Mouse (Mus musculus) c-Kit-positive CD71-positive TER-119-positive erythroid progenitor cells, embryonic 14.5 days (primary cell): ENCODE results near the gene Aup1.

Experiments used
- DNase-seq: peaks from one replicate; pipeline ENCODE4 v3.0.0-alpha.2; 2013; ENCODE audit warnings: low spot score

Aup1 gene

DNA sequence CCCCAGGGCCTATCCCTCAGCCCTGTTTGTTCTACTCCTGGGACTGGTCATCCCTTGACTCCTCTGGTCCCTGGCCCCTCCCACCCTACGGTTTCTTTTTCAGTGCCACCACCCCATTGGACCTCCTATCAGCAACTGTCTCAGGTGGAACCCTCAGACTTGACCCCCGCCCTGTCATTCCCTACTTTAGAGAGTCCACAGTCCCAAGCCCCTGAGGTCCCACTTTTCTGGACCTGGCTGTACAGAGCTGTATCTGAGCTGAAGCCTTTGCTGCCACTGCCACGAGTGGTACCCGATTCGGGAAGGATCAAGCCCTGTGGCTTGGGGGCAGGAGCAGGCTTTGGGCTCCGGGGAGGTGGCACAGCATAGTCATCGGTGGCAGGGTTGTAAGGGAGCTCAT lies 23.2 kb upstream of the Aup1 start:
- DNase-seq = no peak

DNA sequence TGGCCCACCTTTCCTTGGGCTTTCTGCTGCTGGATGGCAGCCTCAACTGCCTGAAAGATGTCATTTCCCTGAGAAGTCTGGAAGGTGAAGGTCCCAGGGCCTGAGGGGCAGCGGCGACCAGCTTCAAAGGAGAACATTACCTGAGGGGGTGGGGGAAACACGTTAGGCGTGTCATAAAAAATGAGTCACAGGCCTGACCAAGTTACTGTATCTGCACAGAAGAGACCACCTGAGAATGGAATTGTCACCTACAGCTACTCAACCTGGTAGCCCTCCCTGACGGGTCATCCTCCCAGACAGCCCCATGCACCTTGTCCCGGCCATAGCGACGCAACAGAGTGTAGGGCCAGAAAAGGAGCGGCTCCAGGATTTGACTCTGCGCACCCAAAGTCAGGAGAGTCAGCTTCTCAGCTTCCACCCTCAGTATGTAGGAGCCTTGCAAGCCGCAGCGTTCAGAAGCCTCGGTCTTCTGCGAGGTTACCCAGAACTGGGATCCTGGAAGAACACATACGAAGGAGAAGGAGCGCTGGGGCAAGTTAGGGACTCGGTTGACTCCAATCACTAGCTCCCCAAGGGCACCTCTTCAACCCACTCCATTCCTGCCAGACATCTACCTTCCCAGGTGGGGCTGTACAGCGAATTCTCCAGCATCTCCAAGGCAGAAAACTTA lies 22.3 kb upstream of the Aup1 start:
- no peak for DNase-seq

DNA sequence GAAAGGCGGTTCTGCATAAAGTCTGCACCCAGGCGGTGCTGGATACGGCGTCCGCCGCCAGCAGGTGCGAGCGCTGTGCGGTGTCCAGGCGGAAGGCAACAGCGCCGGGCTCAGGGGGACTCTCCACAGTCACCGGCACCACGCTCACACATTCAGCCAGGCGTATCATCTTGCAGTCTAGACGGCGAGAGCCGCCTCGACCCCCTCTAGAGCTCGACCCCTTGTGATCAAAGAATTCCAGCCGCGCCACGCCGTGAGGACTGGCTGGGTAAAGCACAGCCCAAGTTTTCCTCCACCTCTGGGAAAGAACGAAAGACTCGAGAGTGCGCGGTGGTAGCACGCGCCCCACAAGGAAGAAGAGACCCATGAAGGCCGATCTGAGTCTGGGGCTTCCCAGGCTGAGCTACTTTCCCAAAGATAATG lies 21.5 kb upstream of the Aup1 start:
- no peak for DNase-seq

DNA sequence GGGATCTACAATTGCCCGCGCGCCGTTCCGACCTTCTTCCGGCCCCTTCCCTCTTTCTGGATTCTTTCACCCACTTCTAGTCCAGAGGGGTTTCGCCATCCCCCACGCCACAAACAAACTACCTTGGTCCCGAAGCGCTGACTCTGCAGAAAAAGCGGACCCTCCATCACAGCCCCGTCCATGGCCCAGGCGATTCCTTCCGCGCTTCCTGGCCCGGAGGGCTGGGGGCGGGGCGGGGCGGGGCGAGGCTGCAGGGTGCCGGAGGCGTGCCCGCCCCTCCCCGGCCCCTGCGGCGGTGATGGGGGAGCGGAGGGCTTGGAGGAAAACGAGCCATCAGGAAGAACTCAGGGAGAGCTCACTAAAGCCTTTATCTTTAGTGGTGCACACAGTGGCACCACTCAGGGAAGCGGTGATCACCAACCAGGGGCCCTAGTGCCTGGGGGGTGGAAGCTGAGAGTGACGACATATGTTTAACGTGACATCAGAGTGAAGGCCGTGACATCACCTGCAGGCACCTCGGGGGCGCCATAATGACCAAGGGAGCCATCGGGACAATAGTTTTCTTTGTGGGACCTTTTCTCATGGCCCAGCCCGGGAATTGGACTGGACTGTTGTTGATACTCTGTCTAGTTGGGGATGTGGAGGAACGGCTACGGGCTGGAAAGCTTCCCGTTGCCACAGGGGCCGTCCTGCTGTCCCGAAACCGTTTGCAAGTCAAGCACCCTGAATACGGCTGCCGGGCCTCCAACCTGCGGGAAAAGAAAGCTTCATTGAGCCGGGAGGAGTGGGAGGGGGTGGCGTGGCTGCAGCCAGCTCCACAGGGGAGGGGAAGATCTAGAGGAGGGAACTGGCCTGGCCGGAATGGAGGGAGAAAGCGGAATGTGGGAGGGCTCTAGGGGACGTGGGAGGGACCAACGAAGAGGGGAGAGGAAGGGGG lies 20.8 kb upstream of the Aup1 start, which contains the start of the genes Dok1 and Loxl3:
Gene Dok1 (minus strand): TSS at position 223 of the 937 bp plus-strand sequence.
Gene Loxl3 (plus strand): TSS at position 925 of the 937 bp plus-strand sequence.
- peak; percentile 69 for DNase-seq

DNA sequence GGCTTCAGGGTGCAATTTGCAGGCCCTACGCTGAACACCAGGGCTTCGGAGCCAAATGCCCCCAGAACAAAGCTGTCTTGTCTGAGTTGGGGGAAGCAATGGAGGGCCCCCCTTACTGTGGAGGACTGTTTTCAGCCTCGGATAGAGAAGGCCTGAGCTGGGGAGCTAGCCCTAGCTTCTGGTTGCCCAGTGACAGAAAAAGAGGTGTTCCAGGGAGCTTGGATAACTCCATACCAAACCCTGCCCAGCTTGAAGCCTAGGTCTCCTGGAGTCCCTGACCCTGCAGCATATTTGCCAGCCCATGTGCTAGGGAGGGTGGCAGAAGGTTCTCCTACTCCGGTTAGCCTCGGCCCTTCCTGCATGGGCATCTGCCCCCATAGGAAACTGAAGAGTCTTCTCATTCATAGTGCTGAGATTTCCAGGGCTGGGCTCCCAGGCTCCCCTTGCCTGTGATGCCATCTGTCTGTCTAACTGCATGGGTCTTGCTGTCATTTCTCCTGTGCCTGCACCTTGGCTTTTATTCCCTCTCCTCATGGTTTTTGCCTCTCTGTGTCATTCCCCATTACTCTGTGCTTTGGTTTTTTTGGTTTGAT lies 19.8 kb upstream of the Aup1 start:
- DNase-seq = no peak

DNA sequence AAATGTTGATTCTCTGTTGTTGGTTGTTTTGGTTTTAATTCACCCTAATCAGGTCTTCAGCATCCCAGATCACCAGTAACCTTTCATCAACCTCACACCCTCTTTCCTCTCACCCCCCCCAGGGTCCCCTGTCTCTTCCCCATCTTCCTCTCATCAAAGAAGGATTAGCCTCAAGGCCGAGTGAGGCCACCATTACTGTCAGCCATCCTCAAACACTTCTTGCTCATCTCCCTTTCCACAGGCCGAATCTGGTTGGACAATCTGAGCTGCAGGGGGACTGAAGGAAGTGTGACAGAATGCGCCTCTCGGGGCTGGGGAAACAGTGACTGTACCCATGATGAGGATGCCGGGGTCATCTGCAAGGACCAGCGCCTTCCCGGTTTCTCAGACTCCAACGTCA lies 17.1 kb upstream of the Aup1 start:
- DNase-seq = no peak

DNA sequence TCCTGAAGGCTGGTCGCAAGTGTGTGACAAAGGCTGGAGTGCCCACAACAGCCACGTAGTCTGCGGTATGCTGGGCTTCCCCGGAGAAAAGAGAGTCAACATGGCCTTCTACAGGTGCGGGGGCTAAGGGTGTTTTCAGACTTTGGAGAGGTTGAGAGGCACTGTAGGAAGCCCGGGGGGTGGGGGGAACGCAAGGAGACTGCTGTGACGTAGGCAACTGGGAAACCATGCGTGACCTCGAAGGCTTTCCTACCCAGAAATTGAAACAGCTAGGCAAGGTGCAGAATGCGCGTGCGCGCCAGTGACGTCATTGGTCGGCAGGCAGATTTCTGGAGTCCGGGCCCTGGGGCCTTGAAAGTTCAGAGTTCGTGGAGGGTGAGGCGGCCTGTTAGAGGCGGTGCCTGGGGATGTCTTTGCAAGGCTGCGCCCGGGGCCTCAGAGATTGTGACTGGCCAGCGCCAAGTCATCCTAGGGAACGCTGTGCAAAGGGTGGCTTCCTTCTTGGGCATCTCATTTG lies 15.8 kb upstream of the Aup1 start:
- DNase-seq = peak; percentile 89

DNA sequence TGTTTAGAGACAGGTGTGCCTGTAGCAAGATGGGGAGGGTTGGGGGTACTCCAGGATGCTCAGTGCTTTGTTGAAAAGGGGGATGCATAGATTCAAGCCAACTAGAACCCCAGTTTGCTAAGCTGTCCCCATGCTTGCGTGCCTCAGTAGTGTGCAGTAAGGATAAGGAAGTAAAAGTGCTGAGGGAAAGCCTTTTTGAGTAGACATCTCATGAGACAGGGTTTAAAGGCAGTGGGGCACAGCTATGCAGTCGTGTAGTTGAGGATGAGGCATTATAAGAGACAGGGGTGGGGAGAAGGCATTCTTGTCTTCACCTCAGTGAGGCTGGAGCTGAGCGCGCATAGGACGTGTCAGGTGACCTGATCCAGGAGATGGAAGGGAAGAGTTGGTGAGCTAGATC lies 13.7 kb upstream of the Aup1 start:
- DNase-seq = no peak

DNA sequence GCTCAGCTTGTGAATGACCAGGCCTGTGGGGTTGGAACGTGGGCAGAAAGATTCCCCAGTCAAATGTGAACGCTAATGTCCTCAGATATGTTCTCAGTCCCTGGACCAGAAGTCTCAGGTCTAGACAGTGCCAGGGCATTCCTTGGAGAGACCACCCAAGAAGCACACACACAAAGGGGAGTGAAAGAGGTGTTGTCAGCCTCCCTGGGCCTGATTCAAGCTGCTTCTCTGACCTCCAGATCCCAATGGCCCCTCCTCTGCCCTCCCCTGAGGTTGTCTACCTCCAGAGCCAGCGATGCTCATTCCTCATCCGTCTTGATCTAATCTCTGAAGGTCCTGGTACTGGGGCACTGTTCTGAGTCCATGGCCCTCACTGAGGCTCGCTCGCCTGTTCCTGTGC lies 10.8 kb upstream of the Aup1 start:
- no peak for DNase-seq

DNA sequence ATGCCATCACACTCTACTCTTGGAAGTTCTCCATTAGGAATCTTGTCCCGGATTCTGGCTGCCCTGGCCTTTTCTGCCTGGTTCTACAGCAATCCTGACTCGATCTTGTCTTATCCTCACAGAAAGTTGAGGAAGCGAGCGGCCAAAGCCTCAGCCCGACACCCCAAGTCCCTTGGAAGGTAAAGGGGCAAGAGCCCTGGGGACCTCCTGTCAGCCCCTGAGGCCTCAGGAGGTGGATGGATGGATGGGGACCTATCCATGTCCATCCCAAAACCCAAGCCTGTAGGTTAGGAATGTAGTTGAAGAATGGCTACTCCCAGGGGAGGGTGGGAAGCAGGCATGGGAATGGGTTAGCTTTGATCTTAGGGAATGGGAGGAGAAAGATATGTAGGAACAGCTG lies 10.3 kb upstream of the Aup1 start:
- no peak for DNase-seq

DNA sequence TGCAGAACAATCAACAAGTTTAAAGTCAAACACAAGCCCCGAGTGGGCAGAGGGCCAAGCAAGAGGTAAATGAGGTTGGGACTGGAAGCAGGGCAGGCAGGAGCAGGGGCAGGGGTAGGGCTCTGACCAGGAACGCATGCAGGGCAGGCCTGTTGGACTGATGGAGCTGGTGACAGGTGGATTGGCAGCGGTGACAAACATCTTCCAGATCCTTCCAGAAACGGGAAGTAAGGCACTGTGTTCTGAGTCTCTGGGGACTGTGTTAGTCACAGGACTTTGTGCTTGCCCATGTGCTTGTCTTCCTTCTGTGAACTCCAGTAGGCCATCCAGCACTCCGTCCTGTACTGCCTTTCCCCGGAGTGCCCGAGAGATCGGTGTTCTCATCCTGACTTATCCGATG lies 9.6 kb upstream of the Aup1 start:
- no peak for DNase-seq

DNA sequence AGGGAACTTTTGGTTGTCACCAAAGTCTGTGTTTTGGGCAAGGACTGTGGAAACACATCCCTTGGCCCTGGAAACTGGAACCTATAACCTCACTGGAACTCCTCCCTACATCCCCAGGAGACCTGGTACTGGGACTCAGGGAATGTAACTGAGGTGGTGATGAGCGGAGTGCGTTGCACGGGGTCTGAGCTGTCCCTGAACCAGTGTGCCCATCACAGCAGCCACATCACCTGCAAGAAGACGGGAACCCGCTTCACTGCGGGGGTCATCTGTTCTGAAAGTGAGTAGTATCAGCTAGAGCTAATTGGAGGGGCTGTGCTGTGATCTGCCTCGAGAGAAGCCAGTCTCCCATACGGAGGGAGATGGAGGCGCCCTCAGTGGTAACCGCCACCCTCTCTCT lies 5.0 kb upstream of the Aup1 start:
- no peak for DNase-seq

DNA sequence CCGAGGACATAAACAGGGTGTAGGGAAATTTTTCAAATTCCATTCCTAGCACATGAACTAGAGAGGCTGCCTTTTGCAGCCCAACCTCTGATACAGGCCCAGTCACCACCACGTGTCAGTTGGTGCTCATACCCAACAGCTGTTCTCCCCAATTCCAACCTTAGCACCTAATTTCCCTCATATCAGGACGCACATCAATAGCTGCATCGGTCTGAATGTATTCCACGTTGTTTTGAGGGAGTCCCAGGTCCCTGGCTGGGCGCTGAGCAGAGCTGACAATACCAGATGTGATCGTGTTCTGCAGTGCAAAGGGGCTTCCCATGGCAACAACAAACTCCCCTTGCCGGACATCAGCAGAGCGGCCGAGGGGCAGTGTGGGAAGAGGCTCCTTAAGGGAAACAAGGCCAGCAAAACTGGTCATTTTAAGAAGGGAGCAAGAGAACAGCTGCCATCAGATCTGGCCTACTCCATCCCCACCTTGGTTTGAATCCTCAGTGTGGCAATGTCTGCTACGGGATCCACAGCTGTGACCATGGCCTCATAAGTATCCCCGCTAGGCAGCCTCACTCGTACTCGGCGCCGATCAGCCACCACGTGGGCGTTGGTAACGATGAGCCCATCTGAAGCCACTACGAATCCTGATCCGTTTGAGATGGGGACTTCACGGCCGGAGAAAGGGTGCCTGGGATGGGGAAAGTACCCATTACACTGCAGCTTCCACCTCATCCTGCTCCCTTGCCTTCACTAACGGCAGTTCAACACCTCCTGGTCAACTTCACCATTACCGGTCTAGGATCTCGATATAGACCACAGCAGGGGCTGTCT lies 973 bp upstream of the Aup1 start:
- DNase-seq = no peak

DNA sequence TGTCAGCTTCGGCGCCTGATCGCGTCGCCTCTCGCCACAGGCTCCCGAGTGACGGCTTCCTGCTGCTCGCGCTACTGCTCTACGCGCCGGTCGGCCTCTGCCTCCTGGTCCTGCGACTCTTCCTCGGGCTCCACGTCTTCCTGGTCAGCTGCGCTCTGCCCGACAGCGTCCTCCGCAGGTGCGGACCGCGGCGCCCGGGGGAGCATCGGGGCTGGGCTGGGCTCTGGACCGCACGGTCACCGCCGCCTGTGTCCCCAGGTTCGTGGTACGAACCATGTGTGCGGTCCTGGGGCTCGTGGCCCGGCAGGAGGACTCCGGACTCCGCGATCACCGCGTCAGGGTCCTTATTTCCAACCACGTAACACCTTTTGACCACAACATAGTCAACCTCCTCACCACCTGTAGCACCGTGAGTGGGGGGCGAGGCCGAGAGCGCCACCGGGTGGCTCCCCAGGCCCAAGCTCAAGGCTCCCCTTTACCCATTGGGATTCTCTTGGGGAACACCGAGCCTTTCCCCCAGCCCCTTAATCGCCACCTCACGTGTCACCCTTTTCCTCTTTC lies 630 bp downstream of the Aup1 start, which contains the start of gene Htra2:
Gene Htra2 (minus strand): TSS at position 403 of the 561 bp plus-strand sequence.
- no peak for DNase-seq

DNA sequence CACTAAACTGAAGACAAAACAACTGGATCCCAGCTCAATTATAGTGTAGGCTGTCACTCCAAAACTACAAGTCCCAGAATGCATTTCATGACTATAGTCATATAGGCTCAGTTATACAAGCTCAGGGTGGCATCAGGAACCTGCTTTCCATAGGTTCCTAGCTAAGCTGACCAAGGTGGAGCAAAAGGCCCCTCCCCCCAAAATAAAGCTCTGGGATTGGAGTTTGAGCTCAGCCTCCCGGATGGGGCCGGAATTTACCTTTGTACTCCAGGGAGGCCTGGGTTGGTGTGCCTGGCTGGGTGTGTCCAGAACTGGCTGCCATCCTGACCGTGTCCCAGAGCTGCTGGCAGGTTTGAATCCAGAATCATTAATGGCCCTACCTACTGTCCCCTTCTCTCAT lies 3.5 kb downstream of the Aup1 start, which contains the start of gene Dqx1:
Gene Dqx1 (plus strand): TSS at position 55 of the 400 bp plus-strand sequence.
- DNase-seq = no peak

DNA sequence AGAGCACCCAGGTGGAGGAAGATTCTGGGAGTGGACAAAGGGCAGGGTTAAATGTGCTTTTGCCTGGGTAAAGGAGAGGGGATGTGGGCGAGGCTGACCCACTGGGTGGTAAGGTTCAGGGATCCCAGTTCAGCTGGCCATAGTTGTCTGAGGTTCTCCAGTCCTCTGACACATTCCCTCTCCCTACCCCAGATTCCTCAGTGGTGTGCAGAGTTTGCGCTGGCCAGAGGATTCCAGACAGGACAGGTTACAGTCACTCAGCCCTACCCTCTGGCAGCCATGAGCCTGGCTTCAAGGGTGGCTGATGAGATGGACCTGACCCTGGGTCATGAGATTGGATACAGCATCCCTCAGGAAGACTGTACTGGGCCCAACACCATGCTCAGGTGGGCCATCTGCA lies 4.4 kb downstream of the Aup1 start:
- DNase-seq = no peak

DNA sequence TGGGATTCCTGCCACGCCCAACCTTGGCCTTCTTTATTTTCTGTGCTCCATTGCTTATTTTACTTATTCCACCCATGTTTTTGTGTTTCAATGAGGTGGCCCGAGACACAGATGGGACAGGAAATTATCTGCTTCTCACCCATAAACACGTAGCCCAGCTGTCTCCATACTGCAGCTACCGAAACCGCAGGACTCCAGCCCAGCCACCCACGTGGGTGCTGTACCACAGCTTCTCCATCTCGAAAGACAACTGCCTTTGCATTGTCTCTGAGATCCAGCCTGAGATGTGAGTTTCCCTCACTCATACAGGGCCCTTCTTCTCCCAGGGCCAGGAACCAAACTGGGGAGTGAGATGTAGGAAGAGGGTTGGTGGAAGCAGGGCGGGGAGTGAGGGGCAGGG lies 11.7 kb downstream of the Aup1 start:
- DNase-seq = no peak

DNA sequence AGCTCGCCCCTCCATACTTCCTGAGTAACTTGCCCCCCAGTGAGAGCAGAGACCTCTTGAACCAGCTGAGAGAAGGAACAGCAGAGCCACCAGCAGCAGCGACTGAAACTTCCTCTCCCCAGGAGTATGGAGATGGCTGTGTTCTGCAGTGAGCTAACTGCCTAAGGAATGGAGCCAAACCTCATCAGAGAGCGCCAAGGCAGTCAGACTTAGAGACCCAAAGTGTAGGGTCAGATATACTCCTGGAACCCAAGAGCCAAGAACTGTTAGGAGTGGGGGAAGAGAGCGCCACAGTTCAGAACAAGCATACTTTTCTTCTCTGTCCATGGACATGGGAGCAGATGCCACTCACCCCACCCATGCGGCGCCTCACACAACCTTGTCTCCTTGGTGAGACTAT lies 12.1 kb downstream of the Aup1 start:
- DNase-seq = no peak

DNA sequence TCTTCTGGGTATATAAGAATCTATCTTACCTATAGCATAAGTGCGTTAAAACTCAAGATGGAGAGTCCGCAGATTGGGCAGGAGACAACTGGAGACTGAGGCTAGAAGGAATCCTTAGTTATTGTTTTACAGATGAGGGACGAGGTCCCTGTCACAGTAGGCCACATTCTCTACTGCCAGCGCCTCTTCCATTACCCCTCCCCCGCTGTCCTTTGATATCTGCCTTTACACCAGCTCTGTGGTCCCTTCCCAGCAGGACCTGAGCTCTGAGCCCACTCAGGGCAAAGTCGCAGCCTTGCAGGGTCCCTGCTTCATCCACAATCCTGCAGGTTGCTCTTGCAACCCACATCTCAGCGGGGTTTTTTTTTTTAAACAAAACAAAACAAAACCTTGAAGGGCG lies 13.9 kb downstream of the Aup1 start:
- DNase-seq = no peak

DNA sequence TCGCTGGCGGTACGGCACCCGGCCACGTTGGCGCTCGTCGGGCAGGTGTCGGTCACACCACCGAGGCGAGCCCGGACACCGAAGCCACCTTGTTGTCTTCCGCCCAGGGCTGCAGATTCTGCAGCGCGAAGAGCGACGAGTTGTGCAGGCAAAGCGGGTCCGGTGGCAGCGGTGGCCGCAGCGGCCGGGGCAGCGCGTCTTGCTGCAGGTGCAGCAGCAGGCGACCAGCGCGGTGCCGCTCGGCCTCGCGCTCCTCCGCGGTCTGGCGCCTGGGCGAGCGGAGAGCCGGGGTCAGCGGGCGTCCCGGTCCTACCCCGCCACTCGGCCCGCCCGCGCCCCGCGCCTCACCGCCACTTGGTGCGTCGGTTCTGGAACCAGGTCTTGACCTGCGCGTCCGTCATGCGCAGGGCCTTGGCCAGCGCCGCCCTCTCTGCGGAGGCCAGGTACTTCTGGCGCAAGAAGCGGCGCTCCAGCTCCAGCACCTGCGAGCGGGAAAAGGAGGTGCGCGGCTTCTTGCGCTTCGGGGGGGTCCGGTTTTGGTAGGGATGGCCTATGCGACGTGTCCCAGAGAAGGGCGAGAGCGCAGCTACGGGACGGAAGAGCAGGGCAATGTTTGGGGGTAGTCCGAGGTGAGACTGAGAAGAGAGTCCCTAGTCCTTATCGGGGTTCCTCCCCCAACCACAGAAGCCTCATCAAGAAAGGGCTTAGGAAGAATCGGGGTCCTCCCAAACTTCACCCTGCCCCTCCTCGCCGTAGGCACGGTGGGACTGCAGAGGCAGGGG lies 14.6 kb downstream of the Aup1 start:
- DNase-seq = no peak
